Mouse (Mus musculus) CD4-positive, CD25-positive, alpha-beta regulatory T cell, adult 4 months (primary cell): Measurements from ENCODE around the gene Abca8b. TPM values are rescaled to one million over a fixed set of nuclear protein-coding genes. Genes with fewer than 3 reads are reported as not detected.
"Not testable (repeated sequence)": the region's sequence is repeated elsewhere in the genome, so short reads cannot be mapped to it uniquely, and the experiment has no call there.

Experiments
- ATAC-seq: one replicate; pipeline ENCODE4 v1.8.0; 2017
- polyA plus RNA-seq, 2 experiments: library from polyadenylated mRNA; unstranded; fragments of 100-300 nt; shearing (Covaris generic); gene quantifications; one replicate each; pipeline ENCODE4 v1.2.1; 2017

Abca8b gene
- polyA plus RNA-seq: under 1 TPM in 1 of 2 experiments, not detected in 1; 0.05 TPM

DNA sequence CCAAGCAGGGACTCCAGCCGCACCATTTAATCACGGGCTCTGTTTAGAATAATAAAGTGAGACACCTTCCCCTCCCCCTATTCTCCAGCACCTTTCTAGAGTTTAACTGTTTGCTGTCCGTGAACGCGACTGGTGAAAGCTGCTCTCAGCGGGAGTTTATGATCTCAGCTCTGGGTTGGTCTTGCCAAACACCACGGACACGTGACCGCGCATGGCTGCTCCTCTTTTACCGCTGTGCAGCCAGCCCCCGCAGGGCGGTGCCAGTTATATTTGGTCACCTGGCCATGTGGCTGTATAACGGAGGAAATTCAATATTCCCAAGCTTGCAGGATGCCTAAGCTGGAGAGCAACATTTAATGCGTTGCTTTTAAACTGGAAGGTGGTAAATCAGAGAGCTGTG is at the start of gene Abca8b:
Gene Abca8b, minus strand, starts transcription at position 222 of the 400 bp plus-strand sequence.
- ATAC-seq: no peak

DNA sequence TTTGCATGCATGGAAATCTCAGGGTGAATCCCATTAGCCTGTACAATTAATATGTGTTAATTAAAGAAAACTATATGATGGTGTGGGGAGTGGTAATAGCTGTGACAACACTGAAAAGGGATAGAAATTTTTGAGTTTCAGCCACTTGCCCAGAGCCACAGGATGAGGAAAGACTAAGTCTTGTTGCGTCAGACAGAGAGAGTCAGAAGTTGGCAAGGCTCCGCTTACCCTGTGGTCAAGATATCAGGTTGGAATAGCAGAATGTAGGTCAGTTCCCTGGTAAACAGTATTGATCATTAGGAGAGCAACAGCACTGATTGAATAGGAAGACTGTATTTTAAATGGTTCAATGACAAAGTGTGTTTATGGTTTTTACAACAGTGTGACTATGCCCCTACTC is 42.1 kb upstream of the Abca8b start:
- no peak for ATAC-seq

GRCm38 (mm10) chr11:110028913-110029695 is 33.5 kb upstream of the Abca8b start:
- no peak for ATAC-seq

- no peak for ATAC-seq
Measured at GRCm38 (mm10) chr11:110010836-110011546, 15.3 kb upstream of the Abca8b start.

DNA sequence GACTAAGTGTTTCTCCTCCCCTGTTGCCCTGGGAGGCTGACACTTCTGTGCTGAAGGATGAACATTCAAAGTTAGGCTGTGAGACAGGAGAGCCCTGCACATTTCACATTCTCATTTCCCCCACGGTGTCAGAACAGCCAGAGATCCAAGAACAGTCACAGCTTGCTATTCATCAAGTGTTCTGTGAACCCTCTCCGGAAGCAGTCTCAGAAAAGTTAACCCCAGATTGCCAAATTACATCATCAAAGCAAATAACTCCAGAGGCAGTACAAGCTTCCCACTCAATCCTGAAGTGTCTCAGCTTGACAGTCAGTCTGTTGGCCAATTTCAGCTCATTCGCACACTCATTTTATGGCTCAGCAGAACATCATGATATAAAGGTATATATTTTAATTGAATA is 632 bp downstream of the Abca8b start:
- no peak for ATAC-seq

DNA sequence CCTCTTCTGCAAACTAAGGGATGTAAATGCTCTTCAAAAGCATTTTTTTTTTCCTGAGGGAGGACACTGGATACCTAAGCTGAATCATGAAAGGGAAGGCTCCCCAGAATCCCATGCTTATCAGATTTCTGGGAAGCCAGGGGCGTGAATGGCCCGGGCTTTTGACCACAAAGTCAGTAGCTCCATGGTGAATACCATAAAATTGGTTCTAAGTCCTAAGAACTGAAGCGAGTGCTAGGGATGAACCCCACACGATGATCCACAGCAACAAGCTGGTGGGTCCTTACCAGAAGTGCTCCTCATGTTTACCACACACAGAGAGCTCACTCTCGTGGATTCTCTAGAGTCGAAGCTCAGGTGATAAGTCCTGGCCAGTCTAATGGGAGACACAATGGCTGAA is 1.6 kb downstream of the Abca8b start:
- no peak for ATAC-seq

GRCm38 (mm10) chr11:109991270-109991669 is 4.4 kb downstream of the Abca8b start:
- ATAC-seq: no peak

DNA sequence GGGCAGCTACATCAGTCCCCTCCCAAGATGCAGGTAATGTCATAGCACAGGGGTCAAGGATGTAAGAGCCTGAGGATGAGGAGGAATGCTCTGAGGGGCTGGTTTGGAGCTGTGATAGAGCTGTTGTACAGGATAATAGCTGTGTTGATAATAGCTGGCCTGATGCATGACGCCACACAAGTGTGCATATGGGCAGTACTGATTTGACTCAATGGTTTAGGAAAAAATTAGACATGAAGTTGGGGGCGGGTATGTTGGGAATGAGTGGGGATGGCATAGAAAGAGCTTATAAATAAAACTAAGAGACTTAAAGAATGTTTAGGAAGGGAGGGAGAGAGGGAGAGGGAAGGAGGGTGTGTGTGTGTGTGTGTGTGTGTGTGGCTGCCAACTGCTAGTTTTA is 5.4 kb downstream of the Abca8b start:
- no peak for ATAC-seq

DNA sequence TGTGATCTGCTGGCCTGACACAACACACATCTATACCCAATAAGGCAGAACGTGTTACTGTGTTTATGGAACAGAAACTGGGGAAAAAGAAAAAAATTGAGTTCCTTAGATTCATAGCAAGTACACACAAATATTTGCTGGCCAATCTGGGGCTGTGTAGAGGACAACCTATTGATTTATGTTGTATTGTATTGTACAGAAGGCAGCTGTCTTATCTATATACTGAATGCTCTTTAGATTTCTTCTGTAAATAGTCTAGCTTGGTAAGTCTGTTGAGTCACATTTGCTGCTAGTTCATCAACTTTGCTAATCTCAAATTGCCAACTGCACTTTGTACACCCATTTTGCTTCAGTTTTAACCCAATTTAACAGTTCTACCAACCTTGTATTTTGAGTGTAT is 7.5 kb downstream of the Abca8b start:
- no peak for ATAC-seq

DNA sequence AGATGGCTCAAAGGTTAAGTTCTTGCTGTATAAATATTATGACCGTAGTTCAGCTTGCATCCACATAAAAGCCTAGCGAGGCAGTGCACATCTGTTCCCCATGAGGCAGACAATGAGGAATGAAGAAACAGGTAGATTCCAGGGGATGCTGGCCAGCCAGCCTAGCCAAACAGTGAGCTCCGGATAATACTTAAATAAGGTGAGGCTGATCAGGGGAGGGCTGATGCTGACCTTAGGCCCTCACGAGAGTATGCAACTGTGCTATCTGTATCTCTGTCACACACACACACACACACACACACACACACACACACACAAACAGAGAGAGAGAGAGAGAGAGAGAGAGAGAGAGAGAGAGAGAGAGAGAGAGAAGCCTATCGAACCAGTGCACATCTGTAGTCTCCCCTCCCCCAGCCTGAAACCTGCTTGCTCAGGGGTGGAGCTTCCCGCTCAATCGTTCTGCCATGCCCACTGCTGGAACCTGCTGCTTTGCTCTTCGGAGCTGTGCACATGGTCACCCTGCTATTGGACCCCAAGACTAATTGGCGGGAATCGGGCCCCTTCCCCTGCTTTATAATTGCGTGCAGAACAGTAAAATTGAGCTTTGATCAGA is 8.1 kb downstream of the Abca8b start:
- not testable (repeated sequence) for ATAC-seq

GRCm38 (mm10) chr11:109981872-109982271 is 13.8 kb downstream of the Abca8b start:
- no peak for ATAC-seq

DNA sequence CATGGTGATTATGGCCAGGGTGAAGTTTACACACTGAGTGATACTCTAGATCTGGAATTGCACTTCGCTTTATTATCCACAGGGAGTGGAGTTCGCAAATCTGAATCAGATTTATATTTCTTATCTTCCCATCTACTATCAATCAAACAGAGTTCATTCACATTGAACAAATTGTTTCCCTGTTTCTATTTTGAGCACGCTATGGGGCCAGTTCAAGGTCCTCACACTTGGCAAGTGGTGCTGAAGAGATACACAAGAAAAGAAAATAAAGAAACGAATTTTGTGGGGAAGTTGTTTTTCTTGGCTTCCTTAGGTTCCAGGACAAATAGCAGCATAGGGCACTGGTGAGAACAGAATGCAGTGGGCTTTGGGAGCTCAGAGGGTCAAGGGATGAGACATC is 25.1 kb downstream of the Abca8b start:
- no peak for ATAC-seq

GRCm38 (mm10) chr11:109961495-109962492 is 33.9 kb downstream of the Abca8b start:
- ATAC-seq: no peak

DNA sequence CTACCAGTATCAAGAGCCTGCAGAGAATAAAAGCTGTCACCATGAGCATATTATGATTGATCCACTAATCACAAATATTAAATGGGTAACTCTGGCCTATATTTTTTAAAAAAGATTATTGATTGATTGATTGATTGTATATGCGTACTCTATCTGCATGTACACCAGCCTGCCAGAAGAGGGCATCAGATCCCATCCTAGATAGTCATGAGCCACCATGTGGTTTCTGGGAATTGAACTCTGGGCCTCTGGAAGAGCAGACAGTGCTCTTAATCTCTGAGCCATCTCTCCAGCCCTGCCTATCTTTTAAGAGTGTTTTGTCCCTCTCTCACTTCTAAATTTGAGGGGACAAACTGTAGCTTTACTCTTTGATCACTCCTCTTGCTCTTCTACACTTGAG is 40.5 kb downstream of the Abca8b start:
- no peak for ATAC-seq

DNA sequence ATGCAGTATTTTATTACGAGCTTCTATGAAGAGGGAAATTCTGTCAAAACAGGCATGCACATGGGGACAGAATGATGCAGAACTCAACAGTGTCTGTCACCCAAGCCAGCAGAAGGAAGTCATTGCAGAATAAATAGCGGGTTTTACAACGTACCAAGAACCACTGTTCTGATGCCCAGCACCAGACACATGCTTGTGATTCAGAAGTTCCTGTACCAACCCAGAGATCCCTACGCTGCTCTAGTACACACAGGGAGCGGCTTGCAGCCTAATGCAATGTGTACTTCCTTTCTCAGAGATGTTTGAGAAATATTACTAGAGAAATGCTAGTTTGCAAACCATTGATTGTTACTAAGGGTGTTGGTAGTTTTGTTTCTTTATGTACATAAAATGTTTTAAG is 58.7 kb downstream of the Abca8b start:
- no peak for ATAC-seq

DNA sequence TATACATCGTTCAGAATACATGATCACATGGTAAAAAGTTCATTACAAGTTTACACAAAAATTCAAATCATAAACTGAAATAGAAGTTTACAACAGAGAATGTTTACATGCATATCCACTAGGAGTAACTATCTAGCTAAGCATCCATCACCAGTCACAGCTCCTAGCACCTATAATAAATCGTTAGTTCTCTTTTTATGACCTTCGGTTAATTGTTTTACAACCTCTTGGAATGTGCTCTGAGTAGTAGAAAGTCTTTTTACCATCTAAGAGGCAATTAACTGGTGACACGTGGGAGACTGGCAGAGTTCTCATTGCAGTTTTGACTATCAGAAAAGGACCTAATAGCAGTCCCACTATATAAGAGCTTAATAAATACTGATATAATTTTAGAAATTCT is 62.4 kb downstream of the Abca8b start:
- not testable (repeated sequence) for ATAC-seq

DNA sequence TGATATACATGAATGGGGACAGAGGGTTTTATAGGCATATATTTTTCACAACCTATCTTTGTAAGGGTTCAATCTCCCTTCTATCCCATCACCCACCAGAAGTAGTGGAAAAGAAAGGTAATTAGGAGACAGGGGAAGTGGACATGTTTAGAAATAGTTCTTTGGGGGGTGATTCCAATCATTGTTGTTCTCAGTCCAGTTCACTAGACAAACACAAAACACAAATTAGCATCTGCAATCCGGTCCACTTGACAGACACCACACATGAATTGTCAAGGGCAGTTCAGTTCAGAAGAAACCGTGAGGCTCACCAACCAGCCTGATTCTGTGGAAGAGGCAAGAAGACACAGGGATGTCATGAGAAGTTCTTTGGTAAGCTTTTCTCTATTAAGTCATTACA is 67.2 kb downstream of the Abca8b start:
- ATAC-seq: no peak

- no peak for ATAC-seq
Measured at GRCm38 (mm10) chr11:109926718-109927680, 68.6 kb downstream of the Abca8b start.

GRCm38 (mm10) chr11:109922236-109922635 is 73.4 kb downstream of the Abca8b start:
- ATAC-seq: no peak

GRCm38 (mm10) chr11:109919480-109919879 is 76.2 kb downstream of the Abca8b start:
- ATAC-seq: no peak

DNA sequence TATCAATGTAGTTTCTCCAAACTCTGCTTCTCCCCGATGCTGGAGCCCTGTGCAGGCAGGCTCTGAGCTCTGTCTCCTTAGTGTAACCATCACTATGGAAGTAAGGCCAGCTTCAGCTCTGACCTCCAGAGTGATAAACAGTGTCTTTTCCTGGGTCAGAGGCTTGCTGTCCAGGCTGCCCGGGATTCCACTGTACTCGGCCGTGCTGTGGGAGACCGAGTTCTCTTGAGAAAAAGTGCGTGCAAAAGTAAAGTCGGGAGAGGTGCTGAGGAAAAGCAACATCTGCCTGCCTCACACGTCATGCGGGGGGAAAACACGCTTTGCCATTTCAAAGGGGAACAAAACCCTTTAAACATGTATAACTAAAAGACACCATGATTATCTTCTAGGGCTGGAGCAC is 79.0 kb downstream of the Abca8b start:
- no peak for ATAC-seq
